Mouse (Mus musculus): ENCODE measurements at regions not wholly inside any gene's neighbourhood (a gene's known extent, or its start where the extent isn't known, plus 50 kb on each side); places are given as distances from the start of the nearest gene placed in this dataset.

GRCm38 (mm10) chr2:50759016-50759415, 389.9 kb downstream of the Rnd3 start:
- DNase-seq (ENCODE audit: low spot score), result no peak

- DNase-seq (ENCODE audit: low spot score), result no peak
These were observed 390.9 kb downstream of the Rnd3 start for GRCm38 (mm10) chr2:50757837-50758541.

GRCm38 (mm10) chr2:50755616-50756450, 393.1 kb downstream of the Rnd3 start:
- no peak for DNase-seq (ENCODE audit: low spot score)

GRCm38 (mm10) chr2:50755160-50755559, 393.8 kb downstream of the Rnd3 start:
- no peak for DNase-seq (ENCODE audit: low spot score)

GRCm38 (mm10) chr2:50752408-50752807, 396.5 kb downstream of the Rnd3 start:
- no peak for DNase-seq (ENCODE audit: low spot score)

- DNase-seq (ENCODE audit: low spot score), result no peak
These were observed 398.1 kb downstream of the Rnd3 start for GRCm38 (mm10) chr2:50750799-50751198.

GRCm38 (mm10) chr2:50744625-50745214, 404.2 kb downstream of the Rnd3 start:
- DNase-seq (ENCODE audit: low spot score), result no peak

GRCm38 (mm10) chr2:50743785-50744258, 405.1 kb downstream of the Rnd3 start:
- no peak for DNase-seq (ENCODE audit: low spot score)

- DNase-seq (ENCODE audit: low spot score), result no peak
These were observed 406.5 kb downstream of the Rnd3 start for GRCm38 (mm10) chr2:50742421-50742820.

GRCm38 (mm10) chr2:50741337-50741736, 407.6 kb downstream of the Rnd3 start:
- DNase-seq (ENCODE audit: low spot score), result no peak

GRCm38 (mm10) chr2:50739599-50739979, 409.3 kb downstream of the Rnd3 start:
- DNase-seq (ENCODE audit: low spot score), result no peak

GRCm38 (mm10) chr2:50738936-50739598, 409.8 kb downstream of the Rnd3 start:
- DNase-seq (ENCODE audit: low spot score), result no peak

- DNase-seq (ENCODE audit: low spot score), result no peak
These were observed 411.2 kb downstream of the Rnd3 start for GRCm38 (mm10) chr2:50737706-50738105.

GRCm38 (mm10) chr2:50735029-50735428, 413.9 kb downstream of the Rnd3 start:
- no peak for DNase-seq (ENCODE audit: low spot score)

GRCm38 (mm10) chr2:50706652-50707051, 410.1 kb upstream of the Mmadhc start:
- DNase-seq (ENCODE audit: low spot score), result no peak

GRCm38 (mm10) chr2:50704297-50704696, 407.7 kb upstream of the Mmadhc start:
- no peak for DNase-seq (ENCODE audit: low spot score)

- DNase-seq (ENCODE audit: low spot score), result no peak
These were observed 406.2 kb upstream of the Mmadhc start for GRCm38 (mm10) chr2:50702584-50703450.

- DNase-seq (ENCODE audit: low spot score), result no peak
These were observed 402.2 kb upstream of the Mmadhc start for GRCm38 (mm10) chr2:50698841-50699240.

GRCm38 (mm10) chr2:50696575-50696974, 400.0 kb upstream of the Mmadhc start:
- no peak for DNase-seq (ENCODE audit: low spot score)

- DNase-seq (ENCODE audit: low spot score), result no peak
These were observed 398.2 kb upstream of the Mmadhc start for GRCm38 (mm10) chr2:50694849-50695248.

- no peak for DNase-seq (ENCODE audit: low spot score)
These were observed 397.3 kb upstream of the Mmadhc start for GRCm38 (mm10) chr2:50693784-50694350.
